Mouse (Mus musculus) liver, postnatal 0 days (tissue): ENCODE data around the gene Kif2a.
A peak's percentile ranks its signal among the peaks of the same experiment; 100 is the strongest.

ENCODE experiments used
- CTCF ChIP-seq: sonication (generic); IDR thresholded peaks from 2 replicates; pipeline ENCODE4 v1.5.1; 2016; ENCODE audit warnings: antibody characterized with exemption, low read depth
- EP300 ChIP-seq: IDR thresholded peaks from 2 replicates; pipeline ENCODE4 v1.6.1; 2016; ENCODE audit warnings: antibody characterized with exemption, low read depth, mild to moderate bottlenecking

DNA sequence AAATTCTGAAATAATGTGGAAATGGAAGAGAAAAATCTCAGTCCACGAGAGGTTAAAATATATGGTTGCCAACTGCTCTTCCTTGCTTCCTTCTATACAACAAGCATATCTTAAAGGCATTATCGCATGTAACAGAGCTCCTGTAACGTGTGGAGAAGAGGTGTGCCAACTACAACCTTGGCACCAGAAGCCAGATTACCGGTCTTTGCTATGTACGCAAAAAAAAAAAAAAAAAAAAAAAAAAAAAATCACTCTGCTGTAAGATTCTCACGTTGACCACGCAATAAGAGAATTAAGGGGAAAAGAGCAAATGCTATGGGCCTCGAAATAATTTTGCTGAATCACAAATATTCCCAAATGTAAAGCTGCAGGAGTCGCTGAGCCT, 86.1 kb downstream of the Kif2a start:
- TF ChIP-seq CTCF (no peak), EP300 (0 out of 2 replicates have a peak, but pooled peaks have one; percentile 10)
